Mouse (Mus musculus) retina, embryonic 14.5 days (tissue): Measurements from ENCODE around the gene Dgkb.

Experiments
- DNase-seq: peaks from one replicate; pipeline ENCODE4 v3.0.0-alpha.2; 2015; ENCODE audit warnings: low spot score

The Dgkb gene

GRCm38 (mm10) chr12:38594055-38594454, 776.5 kb downstream of the Dgkb start:
- no peak for DNase-seq

GRCm38 (mm10) chr12:38596416-38597062, 779.0 kb downstream of the Dgkb start:
- DNase-seq, result peak; percentile 79

GRCm38 (mm10) chr12:38598096-38598495, 780.6 kb downstream of the Dgkb start:
- peak; percentile 41 for DNase-seq

GRCm38 (mm10) chr12:38600165-38600845, 782.8 kb downstream of the Dgkb start:
- no peak for DNase-seq

- DNase-seq, result no peak
These were observed 790.6 kb downstream of the Dgkb start for GRCm38 (mm10) chr12:38608104-38608503.

- DNase-seq, result no peak
These were observed 850.7 kb downstream of the Dgkb start for GRCm38 (mm10) chr12:38668265-38668664.
